Mouse (Mus musculus): ENCODE measurements around the gene Arhgef10l. TPM values are rescaled to one million over a fixed set of nuclear protein-coding genes. Genes with fewer than 3 reads are reported as not detected.

Arhgef10l gene
- polyA plus RNA-seq, 1 experiment from 2014 or later = 27.7 TPM

DNA sequence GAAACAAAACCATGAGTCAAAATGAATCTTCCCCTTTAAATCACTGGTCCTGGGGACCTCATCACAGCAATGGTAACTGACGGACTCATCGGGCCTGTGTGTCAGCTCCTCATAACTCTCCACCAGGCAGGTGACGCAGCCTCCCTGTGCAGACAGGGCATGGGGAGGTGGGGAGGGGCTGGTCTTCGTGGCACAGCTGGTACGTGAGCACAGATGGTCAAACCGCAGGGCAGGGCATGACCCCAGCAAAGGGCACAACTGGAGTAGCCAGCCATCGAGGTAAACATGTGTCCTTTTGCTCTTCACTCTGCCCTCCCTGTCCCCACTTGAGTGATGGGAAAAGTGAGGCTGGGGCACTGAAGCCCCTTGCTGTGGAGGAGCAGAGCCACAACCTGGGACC lies 59.0 kb downstream of the Arhgef10l start:
- Histone ChIP-seq H3K36me3 (peaks cover 74% of the 10 kb centered on the region), H3K27ac (peak overlapping the region; percentile 51; the same call in 1 of the 2 replicates), H3K4me2 (replicated peaks) (no peak overlapping the region), H3K4me3 (replicated peaks) (no peak overlapping the region), H3K27me3 (no peaks in the 10 kb centered on the region), H3K9ac (replicated peaks) (no peak overlapping the region), H3K9me3 (no peaks in the 10 kb centered on the region), H3K4me1 (replicated peaks) (peaks cover 22% of the 10 kb centered on the region)
- 89% methylated on average over 7 of the region's 7 CpGs for WGBS
- ATAC-seq = no peak

DNA sequence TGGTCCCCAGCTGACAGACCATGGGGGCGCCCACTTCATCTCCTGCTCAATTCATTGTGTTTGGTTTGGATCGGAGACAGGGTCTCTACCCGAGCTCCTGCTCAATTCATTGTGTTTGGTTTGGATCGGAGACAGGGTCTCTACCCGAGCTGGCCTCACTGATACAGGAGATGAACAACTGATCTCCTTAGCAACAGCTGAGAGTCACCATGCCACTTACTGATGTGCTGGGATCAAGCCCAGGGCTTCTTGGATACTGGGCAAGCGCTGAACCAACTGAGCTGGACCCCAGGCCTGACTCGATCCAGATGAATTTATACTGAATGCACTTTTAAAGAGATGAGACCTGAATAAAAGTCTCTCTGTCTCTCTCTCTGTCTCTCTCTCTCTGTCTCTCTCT lies 59.6 kb downstream of the Arhgef10l start:
- Histone ChIP-seq H3K27me3 (no peaks in the 10 kb centered on the region), H3K9me3 (no peaks in the 10 kb centered on the region), H3K4me3 (replicated peaks) (no peak overlapping the region), H3K9ac (replicated peaks) (no peak overlapping the region), H3K4me2 (replicated peaks) (no peak overlapping the region), H3K27ac (peak overlapping the region; percentile 51), H3K36me3 (peaks cover 74% of the 10 kb centered on the region), H3K4me1 (replicated peaks) (peaks cover 18% of the 10 kb centered on the region)
- 0 out of 2 replicates have a peak, but pooled peaks have one; percentile 36 for ATAC-seq
- WGBS = 78% methylated on average over 7 of the region's 7 CpGs

DNA sequence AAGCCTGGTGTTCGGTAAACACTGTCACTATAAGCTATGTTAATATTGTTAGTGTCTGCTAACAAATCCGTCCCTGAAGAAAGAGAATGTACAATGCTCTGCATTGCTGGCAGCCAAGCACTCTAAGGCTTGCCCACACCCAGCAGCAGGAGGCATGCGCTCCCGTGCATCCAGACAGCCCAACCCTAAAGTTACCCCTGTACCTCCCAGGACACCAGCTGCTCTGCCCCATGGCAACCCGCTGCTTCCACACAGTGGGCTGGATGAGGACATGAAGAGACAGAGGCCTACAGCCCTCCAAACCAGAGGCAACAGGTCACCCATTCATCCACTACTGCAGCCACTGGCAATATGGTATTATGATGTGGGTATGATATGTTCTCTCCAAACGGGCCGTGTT lies 60.0 kb downstream of the Arhgef10l start:
- 82% methylated on average over 7 of the region's 7 CpGs for WGBS
- Histone ChIP-seq H3K9ac (replicated peaks) (no peak overlapping the region), H3K36me3 (peaks cover 71% of the 10 kb centered on the region), H3K9me3 (no peaks in the 10 kb centered on the region), H3K4me1 (replicated peaks) (peaks cover 14% of the 10 kb centered on the region), H3K4me2 (replicated peaks) (no peak overlapping the region), H3K27ac (peak overlapping the region; percentile 51), H3K4me3 (replicated peaks) (no peak overlapping the region), H3K27me3 (no peaks in the 10 kb centered on the region)
- ATAC-seq = peak; percentile 31; the same call in 1 of the 2 replicates

DNA sequence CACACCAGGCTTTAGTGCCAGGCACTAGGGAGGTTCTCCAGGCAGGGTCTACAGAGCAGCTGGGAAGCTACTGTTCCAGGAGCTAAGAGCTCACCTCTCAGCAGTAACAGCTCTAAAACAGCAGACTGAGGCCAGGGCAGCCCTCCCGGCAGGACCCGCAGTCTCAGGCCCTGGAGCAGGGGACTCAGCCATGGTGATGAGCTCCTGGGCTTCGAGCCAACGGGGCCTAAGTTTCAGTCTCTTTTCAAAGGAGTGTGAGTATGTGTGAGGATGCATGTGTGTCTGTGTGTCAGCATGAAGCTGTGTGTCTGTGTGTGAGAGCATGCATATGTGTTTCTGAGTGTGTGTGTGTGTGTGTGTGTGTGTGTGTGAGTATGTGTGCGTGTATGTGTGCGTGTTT lies 60.6 kb downstream of the Arhgef10l start:
- Histone ChIP-seq H3K4me3 (replicated peaks) (no peak overlapping the region), H3K4me1 (replicated peaks) (peaks cover 12% of the 10 kb centered on the region; the same call in 1 of the 2 replicates), H3K9me3 (no peaks in the 10 kb centered on the region), H3K27ac (peak overlapping the region; percentile 51), H3K27me3 (no peaks in the 10 kb centered on the region), H3K36me3 (peaks cover 69% of the 10 kb centered on the region), H3K4me2 (replicated peaks) (no peak overlapping the region), H3K9ac (replicated peaks) (no peak overlapping the region)
- 85% methylated on average over 6 of the region's 6 CpGs for WGBS
- no peak for ATAC-seq

DNA sequence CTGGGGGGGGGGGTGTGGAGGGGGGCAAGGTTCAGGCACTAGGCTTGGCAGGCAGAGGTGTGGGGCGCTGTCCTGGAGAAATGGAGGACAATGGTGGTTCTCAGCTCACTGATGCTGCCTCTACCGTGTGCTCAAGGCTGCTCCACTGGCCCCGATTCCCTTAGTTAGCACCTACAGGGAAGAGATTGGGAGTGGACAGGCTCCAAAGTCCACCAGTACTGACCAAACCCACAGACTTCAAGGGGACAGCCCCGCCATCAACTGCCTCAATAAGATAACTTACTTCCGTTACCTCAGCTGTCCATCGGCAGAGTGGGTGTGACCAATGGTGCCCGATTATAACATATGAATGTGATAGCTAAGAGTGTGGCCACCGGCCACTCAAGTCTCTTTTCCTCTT lies 61.3 kb downstream of the Arhgef10l start:
- Histone ChIP-seq H3K27me3 (no peaks in the 10 kb centered on the region), H3K9me3 (no peaks in the 10 kb centered on the region), H3K27ac (no peak overlapping the region), H3K4me2 (replicated peaks) (no peak overlapping the region), H3K4me1 (replicated peaks) (peaks cover 12% of the 10 kb centered on the region; the same call in 1 of the 2 replicates), H3K4me3 (replicated peaks) (no peak overlapping the region), H3K9ac (replicated peaks) (no peak overlapping the region), H3K36me3 (peaks cover 66% of the 10 kb centered on the region)
- ATAC-seq = no peak
- WGBS = 85% methylated on average over 8 of the region's 8 CpGs

DNA sequence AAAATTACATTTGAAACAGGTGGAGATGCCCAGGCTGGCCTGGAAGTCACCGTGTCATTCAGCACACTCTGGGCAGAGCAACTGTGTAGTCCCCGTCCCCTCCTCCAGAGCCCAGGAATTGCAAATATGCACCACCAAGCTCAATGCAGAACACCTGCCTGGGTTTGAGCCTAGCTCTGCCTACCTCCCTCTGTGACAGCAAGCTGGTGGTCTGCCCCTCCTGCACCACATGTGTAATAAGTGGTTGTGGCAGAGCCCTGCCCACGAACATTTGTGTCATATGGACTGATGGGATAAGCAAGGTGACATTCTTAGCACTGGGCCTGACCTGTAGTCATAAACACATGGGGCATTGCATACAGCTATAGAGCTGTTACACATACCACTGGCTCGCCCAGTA lies 63.8 kb downstream of the Arhgef10l start:
- Histone ChIP-seq H3K4me1 (replicated peaks) (peaks cover 12% of the 10 kb centered on the region; the same call in 1 of the 2 replicates), H3K9ac (replicated peaks) (no peak overlapping the region), H3K27me3 (no peaks in the 10 kb centered on the region), H3K9me3 (0 out of 2 replicates have a peak, but pooled peaks cover 5% of the 10 kb centered on the region), H3K4me3 (replicated peaks) (no peak overlapping the region), H3K4me2 (replicated peaks) (no peak overlapping the region), H3K36me3 (peaks cover 65% of the 10 kb centered on the region), H3K27ac (no peak overlapping the region)
- ATAC-seq = no peak
- 85% methylated on average over 4 of the region's 4 CpGs for WGBS

DNA sequence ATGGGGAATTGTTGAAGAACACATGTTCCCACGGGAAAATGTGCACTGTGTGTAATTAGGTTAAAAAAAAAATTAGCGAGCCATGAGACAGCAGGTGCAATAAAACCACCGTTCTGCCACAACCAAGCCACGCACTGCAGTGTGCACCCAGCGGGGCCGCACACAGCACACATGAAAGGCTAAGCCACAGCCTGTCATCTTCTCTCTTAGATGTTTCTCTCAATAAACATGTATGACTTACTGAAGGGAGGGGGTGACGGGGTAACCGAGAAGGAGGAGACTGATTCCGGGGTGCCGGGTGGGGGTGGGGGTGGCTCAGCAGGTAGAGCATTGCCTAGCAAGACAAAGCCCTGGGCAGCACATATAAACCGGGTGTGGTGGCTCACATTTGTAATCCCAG lies 64.7 kb downstream of the Arhgef10l start:
- 76% methylated on average over 11 of the region's 11 CpGs for WGBS
- H3K4me1 ChIP-seq (replicated peaks) = peaks cover 10% of the 10 kb centered on the region; the same call in 1 of the 2 replicates
- H3K27ac ChIP-seq = peak overlapping the region; percentile 25; the same call in 1 of the 2 replicates
- no peak overlapping the region for H3K4me2 ChIP-seq (replicated peaks)
- ATAC-seq = no peak
- H3K9me3 ChIP-seq = peaks cover 11% of the 10 kb centered on the region; the same call in 1 of the 2 replicates
- peaks cover 69% of the 10 kb centered on the region for H3K36me3 ChIP-seq
- H3K9ac ChIP-seq (replicated peaks) = no peak overlapping the region
- H3K27me3 ChIP-seq = no peaks in the 10 kb centered on the region
- H3K4me3 ChIP-seq (replicated peaks) = no peak overlapping the region

DNA sequence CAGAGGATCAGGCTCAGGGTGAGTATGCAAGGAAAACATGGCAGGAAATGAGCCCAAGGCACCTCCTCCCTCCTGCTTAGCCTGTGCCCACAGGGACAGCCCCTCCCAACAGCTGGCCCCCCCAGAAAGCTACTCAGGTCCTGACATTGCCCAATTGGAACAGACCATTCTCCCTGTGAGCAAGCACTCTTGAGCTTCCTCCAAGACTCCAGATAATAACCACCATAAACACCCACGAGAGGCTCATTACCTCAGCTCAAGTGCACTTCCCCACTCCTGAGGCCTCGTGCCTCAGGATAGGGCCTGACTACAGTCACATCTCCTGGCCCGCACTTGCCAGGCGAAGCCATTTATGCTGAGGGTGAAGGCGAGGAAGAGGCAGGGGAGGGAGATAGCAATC lies 67.0 kb downstream of the Arhgef10l start:
- Histone ChIP-seq H3K4me3 (replicated peaks) (no peak overlapping the region), H3K4me2 (replicated peaks) (no peak overlapping the region), H3K27ac (no peak overlapping the region), H3K36me3 (peaks cover 54% of the 10 kb centered on the region), H3K9ac (replicated peaks) (no peak overlapping the region), H3K27me3 (no peaks in the 10 kb centered on the region), H3K4me1 (replicated peaks) (peaks cover 6% of the 10 kb centered on the region), H3K9me3 (peaks cover 11% of the 10 kb centered on the region; the same call in 1 of the 2 replicates)
- WGBS = 89% methylated on average over 5 of the region's 5 CpGs
- no peak for ATAC-seq

DNA sequence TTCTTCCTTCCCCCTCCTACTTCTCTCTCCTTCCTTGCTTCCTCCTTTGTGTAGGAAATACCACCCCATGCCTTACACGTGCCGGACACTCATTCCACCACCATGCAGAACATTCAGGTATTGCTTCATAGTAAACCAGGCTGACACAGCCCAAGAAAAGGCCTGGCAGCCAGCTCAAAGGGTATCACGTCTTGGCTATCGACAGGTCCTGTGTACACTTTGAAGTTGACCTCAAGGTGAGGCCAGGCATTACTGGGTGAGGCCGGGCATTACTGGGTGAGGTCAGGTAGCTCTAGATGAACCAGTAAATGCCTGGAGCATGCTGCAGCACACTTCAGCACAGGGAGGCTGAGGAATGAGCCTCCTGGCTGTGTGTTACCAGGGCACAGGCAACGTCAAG lies 67.9 kb downstream of the Arhgef10l start:
- no peaks in the 10 kb centered on the region for H3K27me3 ChIP-seq
- peaks cover 56% of the 10 kb centered on the region for H3K36me3 ChIP-seq
- H3K27ac ChIP-seq = no peak overlapping the region
- WGBS = 95% methylated on average over 6 of the region's 6 CpGs
- peaks cover 15% of the 10 kb centered on the region for H3K4me1 ChIP-seq (replicated peaks)
- H3K9ac ChIP-seq (replicated peaks) = no peak overlapping the region
- H3K4me3 ChIP-seq (replicated peaks) = no peak overlapping the region
- ATAC-seq = no peak
- no peak overlapping the region for H3K4me2 ChIP-seq (replicated peaks)
- H3K9me3 ChIP-seq = peaks cover 11% of the 10 kb centered on the region; the same call in 1 of the 2 replicates

DNA sequence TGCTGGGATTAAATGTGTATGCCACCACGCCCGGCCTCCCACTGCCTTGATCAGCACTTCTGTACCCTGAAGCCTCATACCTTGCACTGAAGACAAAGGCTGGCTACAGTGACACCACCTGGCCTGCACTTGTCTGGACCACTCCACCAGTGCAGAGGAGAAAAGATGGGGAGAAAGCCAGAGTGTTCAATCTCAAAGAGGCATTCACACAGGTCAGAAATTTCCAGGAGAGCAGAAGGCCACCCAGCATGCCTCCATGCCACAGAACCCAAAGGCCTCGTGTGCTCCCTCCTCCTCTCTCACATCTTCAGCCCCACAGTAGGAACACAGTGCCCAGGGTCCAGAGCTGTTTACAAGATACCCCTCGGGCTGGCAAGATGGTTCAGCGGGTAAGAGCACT lies 68.4 kb downstream of the Arhgef10l start:
- Histone ChIP-seq H3K27me3 (no peaks in the 10 kb centered on the region), H3K9ac (replicated peaks) (no peak overlapping the region), H3K27ac (no peak overlapping the region), H3K4me2 (replicated peaks) (no peak overlapping the region), H3K4me3 (replicated peaks) (no peak overlapping the region), H3K9me3 (peaks cover 11% of the 10 kb centered on the region; the same call in 1 of the 2 replicates), H3K4me1 (replicated peaks) (peaks cover 20% of the 10 kb centered on the region), H3K36me3 (peaks cover 60% of the 10 kb centered on the region)
- no peak for ATAC-seq
- 97% methylated on average over 5 of the region's 5 CpGs for WGBS

DNA sequence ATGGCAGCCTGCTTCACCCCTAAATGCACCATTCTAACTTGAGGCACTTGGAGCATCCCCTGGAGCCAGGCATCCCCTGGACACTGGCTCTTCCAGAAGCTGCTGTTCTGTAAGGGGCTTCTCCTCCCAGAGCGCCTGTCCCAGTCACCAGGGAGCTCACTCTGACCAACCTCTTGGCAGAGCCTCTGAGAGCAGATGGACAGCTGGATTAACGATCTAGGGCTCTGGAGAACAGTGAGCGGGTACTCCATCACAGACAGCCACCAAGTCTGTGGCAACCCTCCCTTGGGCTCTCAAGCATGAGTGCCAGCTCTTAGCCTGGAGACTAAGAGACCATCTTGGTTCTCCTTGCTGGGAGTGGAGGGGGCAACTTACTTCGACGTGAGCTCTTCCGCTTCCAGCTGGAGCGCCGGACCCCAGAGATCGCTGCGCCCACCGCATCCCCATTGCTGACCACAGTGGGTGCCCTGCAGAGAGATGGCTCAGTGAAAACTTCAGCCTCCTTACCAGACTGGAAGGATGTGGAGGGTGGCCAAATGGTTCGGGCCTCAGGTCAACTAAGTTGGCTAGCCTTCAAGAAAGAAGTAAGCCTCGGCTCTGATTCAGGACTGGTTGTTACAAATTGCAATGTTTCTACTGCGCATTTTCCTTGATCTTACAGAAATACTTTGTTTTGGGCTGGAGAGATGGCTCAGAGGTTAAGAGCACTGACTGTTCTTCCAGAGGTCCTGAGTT lies 71.9 kb downstream of the Arhgef10l start:
- 84% methylated on average over 14 of the region's 14 CpGs for WGBS
- H3K36me3 ChIP-seq = peaks cover 75% of the 10 kb centered on the region

DNA sequence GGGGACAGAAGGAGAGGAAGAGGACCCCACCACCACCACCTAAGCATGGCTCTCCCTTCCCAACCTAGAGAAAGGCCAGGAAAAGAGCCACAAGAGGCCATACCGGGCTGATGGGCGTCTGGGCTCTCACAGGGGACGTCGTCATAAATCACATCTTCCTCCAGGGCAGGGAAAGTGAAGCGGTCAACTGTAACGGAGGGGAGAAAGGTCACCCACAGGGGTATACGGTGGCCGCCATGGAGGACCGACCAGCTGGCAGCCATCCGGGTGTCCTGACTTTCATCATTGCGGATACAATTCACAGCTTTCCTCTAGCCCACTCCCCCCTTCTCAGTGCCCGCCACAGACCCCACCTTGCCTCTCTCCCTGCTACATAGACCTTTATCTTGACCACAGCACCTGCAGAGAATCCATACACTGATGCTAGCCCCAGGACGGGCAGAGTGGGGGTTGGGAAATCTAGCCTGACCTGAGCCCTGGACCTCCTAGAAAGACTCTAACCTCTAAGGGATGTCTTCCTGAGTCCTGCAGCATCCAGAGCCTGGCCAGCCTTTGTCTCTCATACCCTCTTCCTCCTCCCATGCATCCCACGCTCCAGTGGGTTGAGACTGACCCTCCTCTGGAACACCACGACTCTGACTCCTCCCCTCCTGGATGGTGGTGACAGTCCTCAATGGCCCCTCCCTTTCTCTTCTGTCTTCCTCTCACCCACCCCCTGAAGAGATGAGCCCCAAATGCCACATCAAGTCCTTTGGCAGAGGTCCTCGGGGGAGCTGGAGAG lies 72.6 kb downstream of the Arhgef10l start:
- peak; percentile 38; the same call in 1 of the 2 replicates for ATAC-seq
- no peak overlapping the region; the same call in 1 of the 2 replicates for H3K27ac ChIP-seq

More for the DNA sequence above, 71.9 kb downstream of the Arhgef10l start:
- Histone ChIP-seq H3K4me2 (replicated peaks) (no peak overlapping the region), H3K27me3 (no peaks in the 10 kb centered on the region), H3K4me3 (replicated peaks) (no peak overlapping the region), H3K4me1 (replicated peaks) (peaks cover 18% of the 10 kb centered on the region), H3K9me3 (peaks cover 11% of the 10 kb centered on the region; the same call in 1 of the 2 replicates), H3K27ac (no peak overlapping the region), H3K9ac (replicated peaks) (no peak overlapping the region)
- no peak for ATAC-seq

More for the DNA sequence above, 72.6 kb downstream of the Arhgef10l start:
- H3K9ac ChIP-seq (replicated peaks) = 0 out of 2 replicates have a peak overlapping the region, but pooled peaks have one; percentile 19
- peaks cover 75% of the 10 kb centered on the region for H3K36me3 ChIP-seq
- H3K4me2 ChIP-seq (replicated peaks) = no peak overlapping the region
- WGBS = 53% methylated on average over 16 of the region's 16 CpGs
- peaks cover 18% of the 10 kb centered on the region for H3K4me1 ChIP-seq (replicated peaks)
- H3K4me3 ChIP-seq (replicated peaks) = no peak overlapping the region
- no peaks in the 10 kb centered on the region for H3K27me3 ChIP-seq
- peaks cover 11% of the 10 kb centered on the region; the same call in 1 of the 2 replicates for H3K9me3 ChIP-seq
